Mouse (Mus musculus): ENCODE data around the gene Slit3.

The Slit3 gene

DNA sequence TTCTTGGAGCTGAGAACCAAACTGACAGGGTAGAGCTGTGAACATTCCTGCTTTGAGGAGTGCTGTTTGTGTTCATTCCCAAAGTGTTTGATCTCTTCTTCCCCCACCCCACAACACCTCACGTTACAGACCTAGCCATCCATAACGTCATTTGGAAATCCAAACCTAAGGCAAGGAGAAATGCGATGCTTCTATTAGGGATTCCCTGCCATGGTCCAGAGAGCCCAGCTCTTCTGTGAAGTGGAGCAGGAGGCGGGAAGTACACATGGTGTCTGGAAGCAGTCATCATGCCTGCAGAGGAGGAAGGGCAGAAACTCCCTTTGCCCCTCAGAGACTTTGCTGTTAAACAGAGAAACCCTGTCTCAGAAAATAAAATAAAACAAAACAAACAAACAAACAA, 555.7 kb downstream of the Slit3 start:
- DNase-seq (ENCODE audit: low read depth, low spot score) = no peak

DNA sequence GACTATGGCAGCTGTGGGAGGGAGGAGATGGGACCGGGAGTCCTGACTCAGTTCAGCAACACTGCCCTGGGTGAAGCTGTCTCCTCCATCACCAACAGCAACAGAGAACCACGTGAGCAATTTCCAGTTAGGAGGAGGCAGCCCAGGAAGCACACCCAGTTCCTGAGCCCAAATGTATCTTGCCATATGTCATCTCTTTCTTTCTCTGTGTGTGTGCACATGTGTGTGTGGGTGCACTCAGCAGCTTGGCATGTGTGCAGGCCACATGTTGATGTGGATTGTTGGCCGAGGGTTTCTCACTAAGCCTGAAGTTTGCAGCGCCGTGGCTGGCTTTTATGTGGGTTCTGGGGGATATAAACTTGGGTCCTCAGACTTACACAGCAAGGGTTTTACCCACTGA, 559.0 kb downstream of the Slit3 start:
- DNase-seq (ENCODE audit: low read depth, low spot score) = peak; percentile 91

DNA sequence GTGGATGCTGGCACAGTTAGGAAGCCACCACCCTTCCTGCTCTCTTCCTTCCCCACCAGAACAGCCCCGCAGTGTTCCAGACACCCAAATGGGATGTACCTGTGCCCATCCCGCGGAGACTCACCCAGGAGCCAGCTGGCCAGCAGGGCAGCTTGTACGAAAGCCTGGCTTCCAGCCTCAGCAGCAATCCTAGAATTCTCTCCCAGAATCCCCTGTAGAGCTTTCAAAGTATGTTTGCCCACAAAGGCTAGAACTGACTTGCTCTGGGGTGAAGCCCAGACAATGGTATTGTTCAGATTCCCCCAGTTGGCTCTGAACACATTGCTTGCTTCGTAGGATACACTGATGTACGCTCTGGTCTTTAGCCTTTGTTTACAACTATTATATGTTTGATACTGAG, 566.3 kb downstream of the Slit3 start:
- no peak for DNase-seq (ENCODE audit: low read depth, low spot score)

DNA sequence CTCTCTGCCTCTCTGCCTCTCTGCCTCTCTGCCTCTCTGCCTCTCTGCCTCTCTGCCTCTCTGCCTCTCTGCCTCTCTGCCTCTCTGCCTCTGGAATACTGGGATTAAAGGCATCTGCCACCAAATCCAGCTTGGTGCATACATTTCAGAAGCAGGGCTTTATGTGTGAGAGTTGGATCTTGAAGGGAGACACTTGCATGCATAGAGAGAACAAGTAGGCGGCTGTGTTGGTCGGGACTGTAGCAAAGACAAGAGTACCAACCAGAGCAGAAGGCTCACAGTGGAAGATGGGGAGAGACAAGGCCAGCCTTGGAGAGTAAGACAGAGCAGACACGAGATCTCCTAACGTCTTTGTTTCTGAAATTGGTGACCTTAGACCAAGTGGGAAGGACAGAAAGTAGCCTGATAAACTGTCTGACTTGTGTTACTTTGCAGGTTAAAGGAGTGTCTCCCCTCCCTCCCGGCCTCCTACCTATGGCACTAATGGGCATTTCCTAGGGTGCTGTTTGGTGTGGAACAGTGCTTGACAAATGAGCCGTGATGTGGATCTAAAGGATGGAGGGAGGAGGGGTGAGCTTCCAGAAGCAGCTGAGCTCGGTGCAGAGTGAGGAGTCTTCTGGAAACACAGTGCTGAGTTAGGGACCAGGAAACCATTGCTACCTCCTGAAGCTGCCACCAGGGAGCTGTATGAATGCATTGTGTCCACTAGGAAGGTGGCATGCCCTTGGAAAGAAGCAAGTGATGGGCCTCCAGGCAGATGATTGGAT, 569.7 kb downstream of the Slit3 start:
- peak; percentile 53 for DNase-seq (ENCODE audit: low read depth, low spot score)

DNA sequence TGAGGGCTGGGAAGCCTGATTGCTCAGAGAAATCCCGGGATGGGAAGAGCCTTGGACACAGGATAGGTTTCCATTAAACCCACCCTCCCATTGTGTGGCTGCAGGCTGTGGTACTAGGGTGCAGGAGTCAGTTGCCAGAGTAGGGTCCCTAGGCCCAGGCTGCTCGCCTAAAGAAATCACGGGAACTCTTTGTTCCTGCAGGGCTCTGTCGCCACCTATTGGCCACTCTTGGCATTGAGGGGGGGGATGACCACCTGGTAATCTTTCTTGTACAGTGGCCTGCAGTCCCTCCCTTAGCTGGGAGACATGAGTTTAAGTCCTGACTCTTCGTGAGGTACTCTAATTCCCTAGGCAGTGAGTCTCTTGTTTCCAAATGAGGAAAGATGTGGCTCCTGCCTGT, 572.1 kb downstream of the Slit3 start:
- DNase-seq (ENCODE audit: low read depth, low spot score) = peak; percentile 61

DNA sequence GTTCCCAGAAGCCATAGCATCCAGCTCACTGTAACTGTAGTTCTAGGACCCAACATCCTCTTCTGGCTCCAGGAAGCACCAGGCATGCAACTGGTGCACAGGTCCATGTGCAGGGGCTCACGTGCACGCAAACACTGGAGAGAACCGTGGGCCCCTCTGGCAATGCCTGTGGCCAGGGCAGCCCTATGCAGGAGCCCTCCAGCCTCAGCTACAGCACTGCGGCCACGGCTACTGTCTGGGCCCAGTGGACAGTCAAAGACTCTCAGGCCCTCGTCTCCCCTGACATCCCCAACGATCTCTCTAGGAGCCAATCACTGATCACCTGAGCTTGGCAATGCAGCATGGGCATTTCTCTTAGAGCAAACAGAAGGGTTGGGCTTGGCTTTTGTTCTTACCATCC, 572.6 kb downstream of the Slit3 start:
- no peak for DNase-seq (ENCODE audit: low read depth, low spot score)

DNA sequence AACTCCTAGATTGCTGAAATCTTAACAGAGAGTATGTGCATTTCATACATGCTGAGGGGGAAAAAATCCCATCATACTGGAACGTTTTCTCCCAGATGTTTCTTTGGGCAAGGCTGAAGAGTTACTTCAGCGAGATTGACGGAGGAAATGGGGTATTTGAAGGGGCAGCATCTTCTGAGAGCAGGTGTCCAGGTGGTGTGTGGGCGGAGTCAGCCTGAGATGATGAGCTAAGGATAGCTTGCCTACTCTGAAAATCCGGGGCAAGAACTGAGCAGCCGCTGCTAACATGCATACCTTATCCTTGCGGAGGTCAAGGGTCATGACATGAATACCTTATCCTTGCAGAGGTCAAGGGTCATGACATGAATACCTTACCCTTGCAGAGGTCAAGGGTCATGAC, 576.5 kb downstream of the Slit3 start:
- DNase-seq (ENCODE audit: low read depth, low spot score) = peak; percentile 50

DNA sequence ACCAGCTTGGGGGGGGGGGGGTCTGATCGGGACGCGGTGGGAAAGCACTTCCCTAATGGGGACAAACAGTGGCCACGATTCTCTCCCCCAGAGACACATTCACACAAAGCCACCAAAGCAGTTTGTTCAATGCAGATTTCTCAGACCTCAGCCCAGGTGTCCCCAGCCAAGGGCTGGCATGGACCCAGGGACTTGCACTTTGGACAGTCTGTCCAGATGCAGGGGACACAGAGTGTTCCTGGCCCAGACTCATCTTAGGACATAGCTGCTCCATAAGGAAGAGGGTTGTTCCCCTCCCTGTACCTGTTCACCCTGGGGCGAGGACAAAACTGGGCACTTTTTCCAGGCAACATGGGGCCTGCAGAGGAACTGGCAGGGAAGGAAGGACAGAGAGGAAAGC, 577.9 kb downstream of the Slit3 start:
- no peak for DNase-seq (ENCODE audit: low read depth, low spot score)

DNA sequence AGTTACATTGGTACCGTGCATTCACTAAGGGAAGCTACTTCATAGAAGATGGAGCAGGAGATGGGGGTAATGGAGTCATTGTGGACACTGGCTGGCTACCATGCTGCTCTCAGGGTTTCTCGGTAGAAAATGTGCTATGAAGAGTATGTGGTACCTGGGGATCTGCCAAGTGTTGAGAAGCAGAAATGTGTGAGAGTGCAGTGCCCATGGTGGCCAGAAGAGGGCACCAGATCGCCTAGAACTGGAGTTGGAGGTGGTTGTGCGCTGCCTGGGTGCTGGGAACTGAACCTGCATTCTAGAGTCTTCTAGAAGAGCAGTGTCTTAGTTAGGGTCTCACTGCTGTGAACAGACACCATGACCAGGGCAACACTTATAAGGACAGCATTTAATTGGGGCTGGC, 582.4 kb downstream of the Slit3 start:
- no peak for DNase-seq (ENCODE audit: low read depth, low spot score)

DNA sequence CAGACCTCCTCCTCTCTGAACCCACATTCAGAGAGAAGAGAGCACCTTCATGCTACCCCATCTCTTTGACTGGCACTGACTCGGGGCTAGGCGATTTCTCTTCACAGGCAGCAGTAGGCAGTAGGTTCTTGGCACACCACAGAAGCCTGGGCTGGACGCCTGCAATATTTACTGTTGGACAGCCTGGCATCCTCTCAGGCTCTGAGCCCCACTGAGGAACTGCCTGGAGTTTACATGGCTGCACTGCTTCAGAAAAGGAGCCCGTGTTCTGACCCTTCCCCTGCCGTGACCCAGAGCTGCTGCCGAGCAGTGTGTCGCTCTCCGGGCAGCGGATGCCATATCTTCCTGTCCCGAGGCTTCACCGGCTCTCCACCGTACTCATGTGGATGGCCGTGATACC, 583.4 kb downstream of the Slit3 start:
- peak; percentile 54 for DNase-seq (ENCODE audit: low read depth, low spot score)

DNA sequence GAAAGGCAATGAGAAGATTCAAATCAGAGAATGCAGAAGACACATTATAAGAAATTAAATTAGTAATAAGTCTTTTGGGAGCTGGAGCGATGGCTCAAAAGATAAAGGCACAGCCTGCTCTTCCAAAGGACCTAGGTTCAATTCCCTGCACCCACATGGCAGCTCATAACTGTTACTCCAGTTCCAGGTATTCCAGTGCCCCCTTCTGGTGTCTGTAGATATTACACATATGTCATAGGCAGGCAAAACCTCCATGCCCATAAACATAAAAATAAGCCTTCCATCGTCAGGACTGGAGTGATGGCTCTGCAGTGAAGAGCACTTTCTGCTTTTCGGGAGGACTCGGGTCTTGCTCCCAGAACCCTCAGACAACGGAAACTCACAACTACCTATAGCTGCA, 583.9 kb downstream of the Slit3 start:
- no peak for DNase-seq (ENCODE audit: low read depth, low spot score)

DNA sequence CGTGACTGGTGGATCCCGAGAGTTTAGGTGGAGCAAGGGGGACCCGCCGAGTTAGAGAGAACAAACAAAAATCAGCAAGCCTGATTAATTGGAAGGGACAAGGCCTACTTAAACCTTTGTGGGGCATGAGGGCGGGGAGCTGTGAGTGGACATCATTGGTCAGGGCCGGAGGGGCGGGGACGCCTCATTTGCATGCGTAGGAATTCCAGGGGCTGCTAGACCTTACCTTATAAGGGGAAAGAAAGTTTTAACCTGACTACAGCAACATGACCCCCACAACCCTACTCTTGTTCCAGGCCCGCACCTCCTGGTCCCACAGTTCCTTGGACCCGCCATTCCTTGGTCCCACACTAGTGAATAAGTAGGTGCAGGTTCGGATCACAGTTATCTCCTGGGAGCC, 586.4 kb downstream of the Slit3 start:
- DNase-seq (ENCODE audit: low read depth, low spot score) = no peak

DNA sequence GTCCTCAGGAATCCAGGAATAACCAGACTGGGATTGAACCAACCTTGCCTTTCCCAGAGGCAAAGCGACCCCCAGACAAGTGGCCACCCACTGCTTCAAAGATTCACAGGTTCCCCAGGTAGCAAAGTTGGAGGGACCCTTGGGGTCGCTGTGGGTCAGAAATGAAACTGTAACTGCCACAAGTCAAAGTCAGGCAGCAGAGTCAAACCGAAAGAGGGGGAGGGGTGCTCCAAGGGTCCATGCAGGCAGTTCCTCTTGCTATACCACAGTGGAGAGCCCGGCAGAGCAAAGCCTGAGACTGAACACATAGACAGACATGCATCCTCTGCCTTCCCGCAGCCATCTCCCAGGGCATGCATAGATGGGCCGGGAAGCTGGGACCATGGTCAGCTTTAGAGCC, 590.3 kb downstream of the Slit3 start:
- DNase-seq (ENCODE audit: low read depth, low spot score) = no peak

DNA sequence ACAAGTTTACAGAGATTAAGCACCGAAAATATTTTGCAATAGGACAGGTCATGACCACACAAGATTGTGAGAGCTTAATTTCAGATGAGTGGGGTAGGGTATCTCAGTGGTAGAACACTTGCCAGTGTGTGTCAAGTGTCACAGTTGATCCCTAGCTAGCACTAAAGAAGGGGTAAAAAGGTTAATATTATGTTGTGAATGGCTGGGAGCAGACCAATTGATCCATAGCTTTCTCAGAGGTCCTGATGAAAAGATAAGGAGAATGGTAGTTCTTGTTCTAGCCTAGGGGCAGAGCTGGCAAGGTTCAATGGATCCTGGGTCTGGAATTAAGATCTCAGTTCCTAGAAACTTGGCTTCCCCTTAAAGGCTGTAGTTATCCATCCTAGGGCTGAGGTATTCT, 597.9 kb downstream of the Slit3 start:
- DNase-seq (ENCODE audit: low read depth, low spot score) = no peak

DNA sequence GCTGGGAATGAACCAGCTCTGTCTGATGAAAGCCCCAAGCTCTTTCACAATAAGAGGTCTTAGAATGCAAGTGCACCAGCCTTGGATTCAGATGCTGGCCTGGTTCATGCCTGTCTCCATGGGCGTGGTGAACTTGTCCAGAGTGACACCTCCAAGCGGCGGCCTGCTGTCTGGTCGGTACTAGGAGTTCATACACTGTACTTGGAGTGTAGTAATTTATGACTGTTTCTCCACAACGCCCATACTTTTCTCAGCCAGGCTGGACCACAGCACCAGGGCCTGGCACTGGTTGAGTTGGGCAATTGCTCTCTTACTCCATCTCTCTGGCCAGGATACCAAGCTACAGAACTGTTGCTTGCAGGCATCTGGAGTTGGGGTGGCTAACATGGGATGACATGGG, 602.9 kb downstream of the Slit3 start:
- DNase-seq (ENCODE audit: low read depth, low spot score) = no peak

DNA sequence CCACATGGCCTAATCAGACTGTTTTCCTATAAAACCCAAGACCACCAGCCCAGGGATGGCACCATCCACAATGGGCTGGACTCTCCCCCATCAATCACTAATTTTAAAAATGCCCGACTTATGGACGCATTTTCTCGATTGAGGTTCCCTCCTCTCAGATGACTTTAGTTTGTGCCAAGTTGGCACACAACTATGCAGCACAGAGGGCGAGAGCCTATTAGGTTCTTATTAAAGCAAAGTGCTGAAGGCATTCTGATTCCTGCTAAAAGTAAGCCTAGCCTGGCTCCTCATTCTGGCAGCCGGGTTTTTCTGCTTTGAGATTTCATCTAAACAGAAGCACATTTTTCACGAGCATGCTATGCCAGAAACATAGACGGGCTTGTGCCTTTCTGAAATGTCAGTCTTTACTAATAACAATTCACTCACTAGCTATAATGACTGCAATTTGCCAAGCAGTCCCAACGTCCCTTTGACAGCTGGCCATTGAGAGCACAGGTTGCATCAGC, 605.4 kb downstream of the Slit3 start:
- DNase-seq (ENCODE audit: low read depth, low spot score) = peak; percentile 24

DNA sequence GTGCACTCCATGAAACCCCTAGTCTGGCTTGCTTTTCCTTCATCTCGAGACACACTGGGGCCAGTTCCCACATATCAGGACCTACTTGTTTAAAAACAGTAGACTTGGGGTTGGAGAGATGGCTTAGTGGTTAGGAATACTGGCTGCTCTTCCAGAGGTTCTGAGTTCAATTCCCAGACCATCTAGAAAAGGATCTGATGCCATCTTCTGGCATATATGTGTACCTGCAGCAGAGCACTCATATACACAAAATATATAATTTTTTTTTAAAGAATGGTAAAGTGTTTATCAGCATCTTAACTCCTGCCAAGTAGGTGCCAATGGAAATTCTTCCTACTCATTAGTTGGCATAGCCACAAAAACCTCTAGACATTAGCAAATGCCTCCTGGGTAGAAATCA, 607.2 kb downstream of the Slit3 start:
- DNase-seq (ENCODE audit: low read depth, low spot score) = no peak

DNA sequence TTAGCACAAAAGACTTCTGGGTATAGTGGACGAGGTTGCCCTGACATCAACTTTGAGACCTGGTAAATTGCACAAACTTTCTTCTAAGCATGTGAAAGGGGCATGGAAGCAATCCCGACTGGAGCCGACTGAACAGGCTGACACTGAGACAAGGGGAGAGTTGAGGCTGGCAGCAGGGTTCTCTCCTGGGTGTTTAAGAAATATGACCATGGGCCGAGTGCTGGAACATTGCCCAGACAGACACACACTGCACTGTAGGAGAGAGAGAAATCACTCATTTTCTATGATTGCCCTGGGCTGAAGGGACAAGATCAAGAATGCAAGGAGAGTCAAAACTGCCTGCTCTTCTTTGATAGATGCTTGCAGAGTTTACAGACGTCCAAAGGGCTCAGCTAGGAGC, 608.2 kb downstream of the Slit3 start:
- DNase-seq (ENCODE audit: low read depth, low spot score) = no peak

DNA sequence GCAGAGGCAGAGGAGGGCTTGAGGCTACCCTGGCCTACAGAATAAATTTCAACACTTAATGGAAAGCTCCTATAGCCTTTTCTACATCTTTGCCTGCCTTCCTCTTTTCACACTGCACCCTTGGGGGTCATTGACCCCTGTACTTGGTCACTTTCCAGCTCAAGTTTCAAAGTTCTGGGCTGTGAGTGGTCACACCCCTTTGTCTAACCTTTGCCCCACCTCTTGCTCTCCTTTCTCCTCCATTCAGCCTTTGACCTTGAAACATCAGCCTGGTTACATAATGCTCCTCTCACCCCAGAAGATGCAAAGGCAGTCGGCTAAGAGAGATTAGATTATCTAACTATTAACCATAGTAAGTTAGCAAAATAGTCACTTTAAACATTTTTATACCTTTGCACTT, 611.3 kb downstream of the Slit3 start:
- DNase-seq (ENCODE audit: low read depth, low spot score) = no peak

DNA sequence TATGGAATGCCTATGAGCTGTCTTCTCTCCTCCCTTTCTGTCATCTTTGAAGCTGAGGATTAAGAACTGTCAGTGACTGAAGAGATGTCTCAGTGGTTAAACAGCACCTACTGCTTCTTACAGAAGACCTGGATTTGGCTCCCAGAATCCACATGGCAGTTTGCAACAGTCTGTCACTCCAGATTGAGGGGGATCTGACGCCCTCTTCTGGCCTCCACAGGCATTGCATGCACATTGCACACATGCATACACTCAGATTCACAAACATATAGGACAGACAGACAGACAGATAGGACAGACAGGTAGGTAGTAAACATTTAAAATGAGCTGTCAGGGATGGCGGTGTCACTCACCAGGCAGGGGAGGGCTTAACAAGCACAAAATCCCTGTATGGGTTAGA, 615.8 kb downstream of the Slit3 start:
- DNase-seq (ENCODE audit: low read depth, low spot score) = no peak

DNA sequence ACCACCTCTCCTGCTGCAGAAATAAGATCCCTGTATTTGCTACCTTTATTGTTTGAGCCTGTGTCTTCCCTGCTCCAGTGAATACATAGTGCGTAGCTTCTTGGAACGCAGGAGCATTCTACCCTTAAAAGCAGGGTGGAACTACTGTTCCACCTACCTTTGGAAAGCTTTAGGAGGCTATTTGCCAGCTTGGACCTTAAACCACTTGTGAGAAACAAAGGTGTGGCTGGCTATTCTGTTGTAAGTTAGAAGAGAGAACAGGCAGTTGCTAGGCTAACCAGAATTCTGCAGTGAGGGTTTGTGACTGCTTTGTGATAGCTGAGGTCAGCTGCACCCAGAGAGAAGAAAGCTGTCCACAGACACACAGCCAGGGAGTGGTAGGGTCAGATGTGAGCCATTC, 616.2 kb downstream of the Slit3 start:
- no peak for DNase-seq (ENCODE audit: low read depth, low spot score)

DNA sequence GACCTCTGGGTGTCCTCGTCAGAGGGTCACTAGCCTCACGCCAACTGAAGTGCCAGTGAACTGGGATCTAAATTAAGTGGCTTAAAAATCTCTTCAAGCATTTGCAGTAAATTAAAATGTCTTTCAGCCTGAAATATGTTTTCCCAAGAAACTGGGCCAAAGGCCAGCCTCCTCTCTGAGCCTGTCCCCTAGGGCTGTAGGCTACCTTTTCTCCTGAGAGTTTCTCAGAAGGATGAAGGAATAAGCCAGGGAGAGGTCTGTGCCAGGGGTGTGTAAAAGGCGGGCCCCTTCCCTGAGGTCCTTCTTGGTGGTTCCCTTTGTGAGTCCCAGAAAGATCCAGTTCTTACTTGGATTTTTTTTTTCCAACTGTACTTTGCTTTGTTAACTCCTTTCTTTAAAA, 617.1 kb downstream of the Slit3 start:
- no peak for DNase-seq (ENCODE audit: low read depth, low spot score)

DNA sequence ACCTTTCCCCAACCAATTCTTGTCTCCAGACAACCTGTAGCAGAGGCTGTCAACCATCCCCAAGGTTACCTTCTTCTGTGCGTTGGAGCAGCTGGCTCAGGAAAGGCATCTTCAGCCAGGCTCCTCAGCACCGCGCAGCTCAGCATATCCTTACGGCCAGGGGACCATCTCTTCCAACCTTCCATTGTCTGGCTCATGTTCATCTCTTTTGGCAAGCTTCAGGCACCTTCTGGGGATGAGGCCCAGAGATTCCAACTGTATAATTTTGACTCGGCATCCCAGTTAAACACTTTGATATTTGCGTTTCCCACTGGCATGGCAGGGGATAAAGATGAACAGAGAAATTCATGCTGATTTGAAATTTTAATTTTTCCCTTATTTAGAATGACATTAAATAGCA, 622.6 kb downstream of the Slit3 start:
- peak; percentile 35 for DNase-seq (ENCODE audit: low read depth, low spot score)

DNA sequence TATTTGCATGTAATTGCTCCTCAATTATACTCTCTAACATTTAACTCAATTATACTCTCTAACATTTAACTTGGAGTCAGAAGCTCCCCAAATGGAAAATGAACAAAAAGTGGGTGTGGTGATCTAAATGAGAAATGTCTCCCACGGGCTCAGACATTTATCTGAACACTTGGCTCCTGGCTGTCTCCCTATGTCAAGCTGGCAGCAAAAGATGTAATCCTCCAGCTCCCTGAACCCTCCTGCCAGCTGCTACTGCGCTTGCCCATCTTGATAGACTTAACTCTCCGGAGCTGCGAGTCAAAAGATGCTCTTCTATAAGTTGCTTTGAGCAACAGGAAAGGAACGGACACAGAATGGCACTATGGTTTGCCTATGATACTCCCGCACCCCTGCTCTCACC, 623.5 kb downstream of the Slit3 start:
- peak; percentile 56 for DNase-seq (ENCODE audit: low read depth, low spot score)
